Comparison of ENCODE assay signal across 7 mouse cellular contexts in the genomic region with DNA sequence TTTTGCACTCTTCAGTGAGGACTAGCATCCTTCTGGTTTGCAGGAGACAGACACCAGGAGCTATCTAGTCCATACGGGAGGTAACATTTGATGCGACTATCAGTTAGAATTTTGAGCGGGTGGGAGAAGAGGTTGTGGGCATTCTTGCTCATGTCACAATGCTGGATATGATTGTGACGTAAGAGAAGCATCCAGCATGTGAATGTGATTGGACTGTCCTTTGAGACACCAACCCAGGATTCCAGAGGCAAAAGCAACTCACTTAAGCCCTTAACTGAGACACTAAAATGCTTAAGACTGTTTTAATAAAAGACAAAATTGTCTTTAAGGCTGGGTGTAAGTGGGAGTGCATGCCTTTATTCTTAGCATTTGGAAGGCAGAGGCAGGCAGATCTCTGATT. TPM values are rescaled to one million over a fixed set of nuclear protein-coding genes. Genes with fewer than 3 reads are reported as not detected.
DNase-seq lines count a peak whose midpoint lies in the region; ATAC-seq and TF ChIP-seq lines count a peak whose summit lies in the region.

A gene (minus strand): TSS at position 101 of the 400 bp plus-strand sequence.

- H3K4me1 ChIP-seq in G1E (ENCODE audit: insufficient read depth, low read depth, low read length), result peaks cover 10% of the 10 kb centered on the region; the same call in 1 of the 2 replicates
- no peaks in the 10 kb centered on the region for H3K4me1 ChIP-seq in forebrain, embryonic 14.5 days (ENCODE audit: control insufficient read depth, insufficient read depth, low read length)
- H3K4me1 ChIP-seq in hindbrain, embryonic 11.5 days (replicated peaks; ENCODE audit: control insufficient read depth, insufficient read depth, low read length), result no peaks in the 10 kb centered on the region
- H3K4me1 ChIP-seq in liver, embryonic 13.5 days (replicated peaks), result no peaks in the 10 kb centered on the region

- no peak within 1 kb of the TSS for H3K9ac ChIP-seq in forebrain, embryonic 14.5 days (ENCODE audit: low read length)
- H3K9ac ChIP-seq in hindbrain, embryonic 11.5 days (ENCODE audit: low read depth, low read length), result no peak within 1 kb of the TSS
- no peak within 1 kb of the TSS for H3K9ac ChIP-seq in liver, embryonic 13.5 days

- no peak for ATAC-seq in CD4-positive, CD25-positive, alpha-beta regulatory T cell, adult 4 months
- no peak for ATAC-seq in G1E (ENCODE audit: extremely low read depth, insufficient number of reproducible peaks, low FRiP score, poor library complexity, severe bottlenecking)
- no peak for ATAC-seq in forebrain, embryonic 14.5 days
- no peak for ATAC-seq in hindbrain, embryonic 11.5 days (ENCODE audit: low FRiP score)
- no peak for ATAC-seq in liver, embryonic 13.5 days (ENCODE audit: low read depth)

- DNase-seq in G1E (ENCODE audit: low spot score), result no peak
- no peak for DNase-seq in forebrain, embryonic 14.5 days (ENCODE audit: low spot score)
- DNase-seq in hindbrain, embryonic 11.5 days (ENCODE audit: low spot score), result no peak
- DNase-seq in liver, embryonic 13.5 days, result no peak
- no peak for DNase-seq in c-Kit-positive CD71-positive TER-119-positive erythroid progenitor cells, embryonic 14.5 days (ENCODE audit: low spot score)
- no peak for DNase-seq in spleen, postnatal 4 days (ENCODE audit: low spot score in 2 of 2)

- no peaks in the 10 kb centered on the region for H3K36me3 ChIP-seq in G1E (replicated peaks)
- H3K36me3 ChIP-seq in forebrain, embryonic 14.5 days (ENCODE audit: control insufficient read depth, insufficient read depth, low read length), result no peaks in the 10 kb centered on the region
- no peaks in the 10 kb centered on the region for H3K36me3 ChIP-seq in hindbrain, embryonic 11.5 days (ENCODE audit: control insufficient read depth, insufficient read depth, low read length)
- H3K36me3 ChIP-seq in liver, embryonic 13.5 days, result no peaks in the 10 kb centered on the region

- no peaks in the 10 kb centered on the region for H3K9me3 ChIP-seq in G1E (replicated peaks)
- no peaks in the 10 kb centered on the region for H3K9me3 ChIP-seq in forebrain, embryonic 14.5 days (replicated peaks; ENCODE audit: control insufficient read depth, low read length)
- no peaks in the 10 kb centered on the region for H3K9me3 ChIP-seq in hindbrain, embryonic 11.5 days (ENCODE audit: control insufficient read depth, low read length)
- H3K9me3 ChIP-seq in liver, embryonic 13.5 days (replicated peaks), result no peaks in the 10 kb centered on the region

- peaks cover 9% of the 10 kb centered on the region; the same call in 1 of the 2 replicates for H3K27me3 ChIP-seq in G1E (ENCODE audit: insufficient read depth, low read length)
- no peaks in the 10 kb centered on the region for H3K27me3 ChIP-seq in forebrain, embryonic 14.5 days (replicated peaks; ENCODE audit: control insufficient read depth, insufficient read depth, low read length)
- no peaks in the 10 kb centered on the region for H3K27me3 ChIP-seq in hindbrain, embryonic 11.5 days (ENCODE audit: control insufficient read depth, insufficient read depth, low read length)
- H3K27me3 ChIP-seq in liver, embryonic 13.5 days, result no peaks in the 10 kb centered on the region

- 95% methylated on average over 4 of the region's 4 CpGs for WGBS in forebrain, embryonic 14.5 days
- WGBS in hindbrain, embryonic 11.5 days, result 96% methylated on average over 4 of the region's 4 CpGs
- 72% methylated on average over 4 of the region's 4 CpGs for WGBS in liver, embryonic 13.5 days (ENCODE audit: insufficient replicate concordance)

- H3K4me2 ChIP-seq in forebrain, embryonic 14.5 days (ENCODE audit: low read length), result no peak within 1 kb of the TSS
- no peak within 1 kb of the TSS for H3K4me2 ChIP-seq in hindbrain, embryonic 11.5 days (replicated peaks; ENCODE audit: low read depth, low read length)
- H3K4me2 ChIP-seq in liver, embryonic 13.5 days, result no peak within 1 kb of the TSS

- H3K27ac ChIP-seq in forebrain, embryonic 14.5 days (ENCODE audit: low read depth, low read length), result no peak within 1 kb of the TSS
- H3K27ac ChIP-seq in hindbrain, embryonic 11.5 days (ENCODE audit: low read depth, low read length), result no peak within 1 kb of the TSS
- no peak within 1 kb of the TSS for H3K27ac ChIP-seq in liver, embryonic 13.5 days

- no peak for TF ChIP-seq CTCF in G1E (IDR thresholded peaks at IDR 0.05; ENCODE audit: low read depth, low read length)

- H3K4me3 ChIP-seq in G1E (ENCODE audit: low read depth, low read length), result no peak within 1 kb of the TSS
- H3K4me3 ChIP-seq in forebrain, embryonic 14.5 days (ENCODE audit: low read depth, low read length), result no peak within 1 kb of the TSS
- H3K4me3 ChIP-seq in hindbrain, embryonic 11.5 days (ENCODE audit: low read depth, low read length), result no peak within 1 kb of the TSS
- H3K4me3 ChIP-seq in liver, embryonic 13.5 days (replicated peaks), result no peak within 1 kb of the TSS

RNA-seq across cellular contexts. Expression of the gene that starts here (rescaled TPM):
- polyA plus RNA-seq in CD4-positive, CD25-positive, alpha-beta regulatory T cell, adult 4 months (2017; shearing (Covaris generic)), result 10 to 100 TPM; 85.5 to 94.9 TPM
- total RNA-seq in G1E (2014; fragmentation: Nextera tagmentation), result 102 and 117 TPM in 2 replicates
- 53.5 and 69.8 TPM in 2 replicates for total RNA-seq in G1E (2017)
- polyA plus RNA-seq in G1E (2012), result 1.4 and 2.3 TPM in 2 replicates
- polyA plus RNA-seq in forebrain, embryonic 14.5 days (2014; fragmentation: Nextera tagmentation; extraction: Ambion mirVana), result 139 and 143 TPM in 2 replicates
- polyA plus RNA-seq in hindbrain, embryonic 11.5 days (2014; fragmentation: Nextera tagmentation; extraction: Ambion mirVana), result 110 and 113 TPM in 2 replicates
- 25.3 and 32.4 TPM in 2 replicates for polyA plus RNA-seq in liver, embryonic 13.5 days (2015; fragmentation: Nextera tagmentation; extraction: Ambion mirVana)
